Mouse (Mus musculus): ENCODE data around the gene Tjp2. TPM values are rescaled to one million over a fixed set of nuclear protein-coding genes. Genes with fewer than 3 reads are reported as not detected.

Gene Tjp2
- polyA plus RNA-seq, 1 experiment: 22.1 TPM

- H3K4me3 ChIP-seq (ENCODE audit: insufficient read depth, poor library complexity, severe bottlenecking): no peak overlapping the region
- TF ChIP-seq CEBPB (IDR thresholded peaks at IDR 0.05; ENCODE audit: low read depth) (no peak), MYOG (IDR thresholded peaks at IDR 0.05; ENCODE audit: control insufficient read depth, extremely low read depth, insufficient read length) (no peak), USF1 (IDR thresholded peaks at IDR 0.05; ENCODE audit: low read depth) (no peak), MAX (IDR thresholded peaks at IDR 0.05) (no peak), CTCF (IDR thresholded peaks at IDR 0.05; ENCODE audit: control insufficient read depth, insufficient read depth, insufficient read length) (no peak), MYOD1 (IDR thresholded peaks at IDR 0.05; ENCODE audit: control insufficient read depth, insufficient read length, low read depth) (no peak), FOSL1 (IDR thresholded peaks at IDR 0.05; ENCODE audit: insufficient read depth, low read length, poor library complexity, severe bottlenecking) (no peak)
- H3K79me2 ChIP-seq (ENCODE audit: control insufficient read depth, insufficient read depth): no peaks in the 10 kb centered on the region
- no peaks in the 10 kb centered on the region for H3K79me3 ChIP-seq (ENCODE audit: low read depth)
- no peak overlapping the region for H3ac ChIP-seq (ENCODE audit: control insufficient read depth, insufficient read length, low read depth)
- H3K36me3 ChIP-seq (ENCODE audit: control insufficient read depth, insufficient read depth): no peaks in the 10 kb centered on the region
- no peaks in the 10 kb centered on the region for H3K27me3 ChIP-seq (ENCODE audit: control insufficient read depth, insufficient read depth, insufficient read length)
These were observed 19.8 kb downstream of the Tjp2 start for GRCm38 (mm10) chr19:24205001-24205400.

- TF ChIP-seq MYOG (IDR thresholded peaks at IDR 0.05; ENCODE audit: control insufficient read depth, extremely low read depth, insufficient read length) (no peak), MAX (IDR thresholded peaks at IDR 0.05) (no peak), USF1 (IDR thresholded peaks at IDR 0.05; ENCODE audit: low read depth) (no peak)
- no peaks in the 10 kb centered on the region for H3K36me3 ChIP-seq (ENCODE audit: control insufficient read depth, insufficient read depth)
These were observed 23.0 kb downstream of the Tjp2 start for GRCm38 (mm10) chr19:24201848-24202247.

GRCm38 (mm10) chr19:24200566-24200965, 24.3 kb downstream of the Tjp2 start:
- no peaks in the 10 kb centered on the region for H3K79me2 ChIP-seq (ENCODE audit: control insufficient read depth, insufficient read depth)
- no peaks in the 10 kb centered on the region for H3K79me3 ChIP-seq (ENCODE audit: low read depth)
- H3K27me3 ChIP-seq (ENCODE audit: control insufficient read depth, insufficient read depth, insufficient read length): no peaks in the 10 kb centered on the region
- TF ChIP-seq USF1 (IDR thresholded peaks at IDR 0.05; ENCODE audit: low read depth) (no peak), MYOD1 (IDR thresholded peaks at IDR 0.05; ENCODE audit: control insufficient read depth, insufficient read length, low read depth) (no peak), MAX (IDR thresholded peaks at IDR 0.05) (no peak), CTCF (IDR thresholded peaks at IDR 0.05; ENCODE audit: control insufficient read depth, insufficient read depth, insufficient read length) (no peak), MYOG (IDR thresholded peaks at IDR 0.05; ENCODE audit: control insufficient read depth, extremely low read depth, insufficient read length) (no peak), FOSL1 (IDR thresholded peaks at IDR 0.05; ENCODE audit: insufficient read depth, low read length, poor library complexity, severe bottlenecking) (no peak), CEBPB (IDR thresholded peaks at IDR 0.05; ENCODE audit: low read depth) (no peak)
- H3ac ChIP-seq (ENCODE audit: control insufficient read depth, insufficient read length, low read depth): no peak overlapping the region
- H3K36me3 ChIP-seq (ENCODE audit: control insufficient read depth, insufficient read depth): no peaks in the 10 kb centered on the region
- H3K4me3 ChIP-seq (ENCODE audit: insufficient read depth, poor library complexity, severe bottlenecking): no peak overlapping the region

More at GRCm38 (mm10) chr19:24201848-24202247, 23.0 kb downstream of the Tjp2 start:
- Histone ChIP-seq H3K79me2 (ENCODE audit: control insufficient read depth, insufficient read depth) (no peaks in the 10 kb centered on the region), H3K27me3 (ENCODE audit: control insufficient read depth, insufficient read depth, insufficient read length) (no peaks in the 10 kb centered on the region), H3K4me3 (ENCODE audit: insufficient read depth, poor library complexity, severe bottlenecking) (no peak overlapping the region), H3K79me3 (ENCODE audit: low read depth) (no peaks in the 10 kb centered on the region), H3ac (ENCODE audit: control insufficient read depth, insufficient read length, low read depth) (no peak overlapping the region)

GRCm38 (mm10) chr19:24198676-24199303, 26.0 kb downstream of the Tjp2 start:
- TF ChIP-seq MYOD1 (IDR thresholded peaks at IDR 0.05; ENCODE audit: control insufficient read depth, insufficient read length, low read depth) (peak; percentile 18), FOSL1 (IDR thresholded peaks at IDR 0.05; ENCODE audit: insufficient read depth, low read length, poor library complexity, severe bottlenecking) (no peak), USF1 (IDR thresholded peaks at IDR 0.05; ENCODE audit: low read depth) (no peak)
- Histone ChIP-seq H3K79me3 (ENCODE audit: low read depth) (no peaks in the 10 kb centered on the region), H3K4me3 (ENCODE audit: insufficient read depth, poor library complexity, severe bottlenecking) (no peak overlapping the region), H3K79me2 (ENCODE audit: control insufficient read depth, insufficient read depth) (no peaks in the 10 kb centered on the region), H3K27me3 (ENCODE audit: control insufficient read depth, insufficient read depth, insufficient read length) (no peaks in the 10 kb centered on the region), H3ac (ENCODE audit: control insufficient read depth, insufficient read length, low read depth) (no peak overlapping the region), H3K36me3 (ENCODE audit: control insufficient read depth, insufficient read depth) (no peaks in the 10 kb centered on the region)

GRCm38 (mm10) chr19:24197338-24197737, 27.5 kb downstream of the Tjp2 start:
- no peaks in the 10 kb centered on the region for H3K36me3 ChIP-seq (ENCODE audit: control insufficient read depth, insufficient read depth)
- H3K27me3 ChIP-seq (ENCODE audit: control insufficient read depth, insufficient read depth, insufficient read length): no peaks in the 10 kb centered on the region
- TF ChIP-seq CEBPB (IDR thresholded peaks at IDR 0.05; ENCODE audit: low read depth) (no peak), MYOD1 (IDR thresholded peaks at IDR 0.05; ENCODE audit: control insufficient read depth, insufficient read length, low read depth) (no peak), USF1 (IDR thresholded peaks at IDR 0.05; ENCODE audit: low read depth) (no peak), MYOG (IDR thresholded peaks at IDR 0.05; ENCODE audit: control insufficient read depth, extremely low read depth, insufficient read length) (no peak), FOSL1 (IDR thresholded peaks at IDR 0.05; ENCODE audit: insufficient read depth, low read length, poor library complexity, severe bottlenecking) (no peak), CTCF (IDR thresholded peaks at IDR 0.05; ENCODE audit: control insufficient read depth, insufficient read depth, insufficient read length) (no peak), MAX (IDR thresholded peaks at IDR 0.05) (no peak)
- no peaks in the 10 kb centered on the region for H3K79me2 ChIP-seq (ENCODE audit: control insufficient read depth, insufficient read depth)
- no peak overlapping the region for H3K4me3 ChIP-seq (ENCODE audit: insufficient read depth, poor library complexity, severe bottlenecking)
- H3K79me3 ChIP-seq (ENCODE audit: low read depth): no peaks in the 10 kb centered on the region
- no peak overlapping the region for H3ac ChIP-seq (ENCODE audit: control insufficient read depth, insufficient read length, low read depth)

GRCm38 (mm10) chr19:24195224-24195623, 29.6 kb downstream of the Tjp2 start:
- no peak for TF ChIP-seq CEBPB (IDR thresholded peaks at IDR 0.05; ENCODE audit: low read depth)
- no peak for TF ChIP-seq MYOD1 (IDR thresholded peaks at IDR 0.05; ENCODE audit: control insufficient read depth, insufficient read length, low read depth)
- no peak for TF ChIP-seq MYOG (IDR thresholded peaks at IDR 0.05; ENCODE audit: control insufficient read depth, extremely low read depth, insufficient read length)
- no peak for TF ChIP-seq CTCF (IDR thresholded peaks at IDR 0.05; ENCODE audit: control insufficient read depth, insufficient read depth, insufficient read length)
- no peak for TF ChIP-seq USF1 (IDR thresholded peaks at IDR 0.05; ENCODE audit: low read depth)
- no peak for TF ChIP-seq MAX (IDR thresholded peaks at IDR 0.05)
- TF ChIP-seq FOSL1 (IDR thresholded peaks at IDR 0.05; ENCODE audit: insufficient read depth, low read length, poor library complexity, severe bottlenecking): no peak
- no peaks in the 10 kb centered on the region for H3K27me3 ChIP-seq (ENCODE audit: control insufficient read depth, insufficient read depth, insufficient read length)
- no peak overlapping the region for H3K4me3 ChIP-seq (ENCODE audit: insufficient read depth, poor library complexity, severe bottlenecking)
- no peaks in the 10 kb centered on the region for H3K36me3 ChIP-seq (ENCODE audit: control insufficient read depth, insufficient read depth)
- no peaks in the 10 kb centered on the region for H3K79me3 ChIP-seq (ENCODE audit: low read depth)
- H3ac ChIP-seq (ENCODE audit: control insufficient read depth, insufficient read length, low read depth): no peak overlapping the region
- no peaks in the 10 kb centered on the region for H3K79me2 ChIP-seq (ENCODE audit: control insufficient read depth, insufficient read depth)
